Mouse (Mus musculus) embryonic fibroblast, embryonic 13.5 days (primary cell): Measurements from ENCODE around the gene Clstn2.

Experiments
- CTCF ChIP-seq: IDR thresholded peaks from 2 replicates; pipeline ENCODE4 v1.5.1; 2011; ENCODE audit warnings: mild to moderate bottlenecking, control low read depth, low read length, moderate library complexity, borderline replicate concordance; ENCODE audit not compliant: insufficient read depth
- POLR2A ChIP-seq: IDR thresholded peaks from 2 replicates; pipeline ENCODE4 v1.6.1; 2011; ENCODE audit warnings: low read depth, mild to moderate bottlenecking, control low read depth, low read length, moderate library complexity

DNA sequence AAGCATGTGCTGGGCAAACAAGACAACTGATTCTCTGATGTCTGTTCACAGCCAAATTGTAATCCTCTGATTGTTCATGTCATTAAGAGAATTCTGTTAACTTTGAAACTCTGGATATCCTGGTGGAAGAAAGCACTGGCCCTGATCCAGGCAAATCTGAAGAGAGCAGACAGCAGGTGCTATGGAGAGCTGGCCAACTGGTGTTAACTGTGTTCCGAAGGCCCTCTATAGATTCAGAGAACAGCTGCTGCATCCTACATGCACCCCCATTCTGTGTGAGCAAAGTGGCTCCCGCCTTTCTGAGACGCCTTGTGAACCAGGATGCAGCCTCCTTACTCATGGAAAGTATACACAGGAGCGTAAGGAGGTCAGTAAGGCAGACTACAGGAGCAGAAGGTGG, 66.3 kb downstream of the Clstn2 start:
- no peak for TF ChIP-seq POLR2A
- no peak for TF ChIP-seq CTCF
